Mouse (Mus musculus): ENCODE data around the gene BC028528.

DNA sequence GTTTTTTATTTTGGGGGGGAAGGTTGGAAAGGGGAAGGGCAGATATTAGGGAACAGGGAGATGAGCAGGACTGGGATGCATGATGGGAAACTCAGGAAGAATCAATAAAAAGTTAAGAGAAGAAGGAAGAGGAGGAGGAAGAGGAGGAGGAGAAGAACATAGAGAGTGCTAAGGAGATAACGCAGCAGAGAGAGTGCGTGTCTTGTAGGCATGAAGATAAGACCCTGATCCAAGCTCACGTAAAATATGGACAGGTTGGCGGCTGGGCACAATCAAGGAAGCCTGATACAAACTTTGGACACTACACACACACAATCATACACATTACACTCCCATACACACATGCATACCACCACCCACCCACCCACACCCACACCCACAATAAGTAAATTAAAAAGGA is 22.9 kb upstream of the BC028528 start:
- TF ChIP-seq CTCF (IDR thresholded peaks at IDR 0.05; ENCODE audit: extremely low read depth, insufficient read depth, low read length) = no peak
- no peak for TF ChIP-seq POLR2A (IDR thresholded peaks at IDR 0.05; ENCODE audit: extremely low read depth, insufficient read depth, low read length)
